Mouse (Mus musculus) ZHBTc4 (cell line): ENCODE data around the gene Brk1.

Experiments used
- DNase-seq: peaks from one replicate; pipeline ENCODE4 v3.0.0-alpha.2; 2011; ENCODE audit warnings: low read depth, low spot score

Brk1 gene

DNA sequence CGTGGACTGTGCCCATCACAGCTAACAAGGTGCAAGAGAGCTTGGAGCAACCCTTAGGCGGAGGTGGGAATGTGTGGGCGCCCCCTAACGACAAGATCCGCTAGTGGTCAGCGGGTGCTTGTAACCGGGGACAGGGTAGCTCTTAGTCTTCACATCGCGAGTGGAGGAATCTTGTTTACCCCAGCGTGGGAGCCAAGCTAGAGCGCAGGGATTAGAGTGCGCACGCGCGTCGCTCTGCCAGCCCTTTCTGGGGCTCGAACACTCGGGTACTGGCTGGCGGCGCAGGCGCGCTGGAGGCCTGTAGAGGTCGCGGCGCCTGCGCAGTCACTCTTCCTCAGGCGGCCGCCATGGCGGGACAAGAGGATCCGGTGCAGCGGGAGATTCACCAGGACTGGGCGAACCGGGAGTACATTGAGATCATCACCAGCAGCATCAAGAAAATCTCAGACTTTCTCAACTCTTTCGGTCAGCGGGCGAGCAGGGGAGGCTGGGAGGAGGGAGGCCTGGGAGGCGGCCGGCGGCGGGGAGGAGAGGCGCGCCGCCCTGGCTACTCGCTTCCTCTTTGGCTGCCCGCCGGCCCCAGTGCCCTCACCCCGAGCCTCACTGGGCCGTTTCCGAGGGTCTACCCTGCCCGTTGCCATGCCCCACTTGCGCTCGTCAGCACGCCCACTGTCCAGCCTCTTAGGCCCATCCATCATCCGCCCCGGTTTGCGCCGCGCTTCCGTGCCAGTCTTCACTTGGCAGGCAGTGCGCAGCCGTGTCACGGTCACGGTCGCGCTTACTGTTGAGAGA is at the start of gene Brk1:
TSS of gene Brk1 (plus strand) at position 341 of the 792 bp plus-strand sequence.
- DNase-seq = peak; percentile 96

- DNase-seq = no peak
These were observed 44.8 kb upstream of the Brk1 start for GRCm38 (mm10) chr6:113559736-113560135.

GRCm38 (mm10) chr6:113564557-113564956 is 40.0 kb upstream of the Brk1 start:
- no peak for DNase-seq

DNA sequence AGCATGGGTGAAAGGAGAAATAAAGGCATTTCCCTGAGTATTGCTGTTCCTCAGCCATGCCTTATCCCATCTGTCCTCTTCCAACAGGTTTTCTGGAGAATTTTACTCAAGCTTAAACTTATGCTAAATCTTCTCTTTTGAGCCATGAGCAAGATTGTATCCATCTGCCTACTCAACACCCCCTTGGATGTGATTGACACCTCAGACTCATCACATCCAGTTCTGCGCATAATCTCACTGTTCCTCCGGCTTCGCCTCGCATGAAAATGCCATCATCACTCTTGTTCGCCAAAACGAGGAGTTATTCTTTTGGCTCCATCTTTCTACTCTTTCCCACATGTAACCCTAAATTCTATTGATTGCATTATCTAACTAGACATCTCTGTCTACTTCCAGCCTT is 28.5 kb upstream of the Brk1 start:
- no peak for DNase-seq

DNA sequence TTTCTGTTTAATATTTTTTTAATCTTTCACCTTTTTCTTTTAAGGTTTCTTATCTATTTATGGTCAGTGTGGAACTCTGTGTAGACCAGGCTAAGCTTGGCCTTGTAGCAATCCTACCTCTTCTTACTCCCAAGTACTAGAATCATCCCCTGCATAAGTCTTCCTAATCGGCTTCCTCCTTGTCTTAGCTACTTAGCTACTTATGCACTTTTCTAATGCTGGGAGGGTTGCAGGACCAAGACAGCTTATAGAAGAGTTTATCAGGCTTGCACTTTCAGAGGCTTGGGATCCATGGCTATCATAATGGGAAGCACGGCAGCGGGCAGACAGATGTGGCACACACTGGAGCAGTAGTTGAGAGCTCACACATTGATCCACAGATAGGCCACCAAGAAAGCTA is 25.3 kb upstream of the Brk1 start:
- DNase-seq = no peak

GRCm38 (mm10) chr6:113583023-113583422 is 21.5 kb upstream of the Brk1 start:
- DNase-seq = no peak

GRCm38 (mm10) chr6:113585065-113585464 is 19.5 kb upstream of the Brk1 start:
- no peak for DNase-seq

DNA sequence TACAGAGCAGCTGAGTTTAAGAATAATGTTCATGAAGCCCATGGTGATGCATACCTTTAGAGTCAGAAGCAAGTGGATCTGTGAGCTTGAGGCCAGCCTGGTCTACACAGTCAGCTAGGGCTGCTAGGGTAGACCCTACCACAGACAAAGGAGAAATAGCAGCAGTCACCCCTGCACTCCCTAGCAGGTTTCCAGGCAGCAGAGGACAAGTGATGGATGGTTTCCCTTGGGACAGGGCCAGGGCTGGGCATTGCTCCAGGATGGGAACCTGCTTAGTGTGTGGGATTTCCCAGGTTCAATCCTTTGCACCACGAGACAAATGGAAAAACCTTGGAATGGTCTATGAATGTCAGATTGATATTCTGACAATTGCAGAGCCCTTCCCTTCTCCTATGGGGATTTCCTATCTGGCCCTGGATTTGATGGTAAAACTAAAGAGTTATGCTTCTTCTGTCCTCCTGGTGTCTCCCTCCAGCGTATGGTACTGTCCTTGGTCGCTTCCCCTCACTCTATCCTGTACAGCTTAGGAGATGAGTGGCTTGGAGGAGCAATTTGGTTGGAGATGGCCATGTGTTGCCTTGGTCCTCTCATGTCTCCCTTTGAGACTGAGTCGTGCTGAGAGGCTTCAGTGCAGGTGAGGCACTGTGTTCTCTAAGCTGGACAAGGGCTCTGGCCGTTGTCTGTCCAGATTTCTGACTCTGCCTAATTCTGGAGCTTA is 17.9 kb upstream of the Brk1 start:
- no peak for DNase-seq

DNA sequence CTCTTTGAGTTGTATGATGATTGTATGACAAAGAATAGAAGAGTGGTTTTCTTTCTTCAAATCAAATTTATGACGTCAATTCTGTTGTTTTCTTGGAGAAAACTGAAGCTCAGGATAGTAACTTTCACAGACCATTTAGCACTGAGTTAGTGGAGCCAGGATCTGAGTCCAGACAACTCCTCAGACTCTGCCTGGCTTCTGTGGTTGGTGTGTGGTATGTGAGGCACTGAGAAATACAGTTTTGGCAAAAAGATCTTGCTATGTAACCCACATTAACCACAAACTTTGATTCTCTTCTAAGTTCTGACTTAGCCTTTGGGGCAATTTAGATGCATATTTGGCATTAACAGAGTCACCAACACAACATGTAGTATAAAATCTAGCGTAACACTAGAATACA is 11.9 kb upstream of the Brk1 start:
- DNase-seq = no peak

DNA sequence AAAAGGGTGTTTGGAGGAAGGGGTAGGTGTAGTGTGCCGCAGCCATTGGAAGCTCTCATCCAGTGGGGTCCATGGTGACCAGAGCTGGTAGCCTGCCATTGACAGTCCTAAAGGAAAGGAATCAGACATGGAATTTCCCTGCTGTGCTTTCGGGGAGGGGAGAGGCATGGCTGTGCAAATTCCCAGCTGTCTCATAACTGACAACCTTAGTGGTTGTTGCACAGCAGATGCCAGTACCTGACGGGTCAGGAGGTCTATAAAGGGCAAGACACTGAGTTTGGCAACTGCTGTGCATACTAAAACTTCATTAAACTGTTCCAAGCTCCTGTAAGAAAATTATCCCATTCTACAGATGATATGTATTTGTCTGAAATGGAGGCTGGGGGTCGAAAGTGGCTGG is 6.6 kb upstream of the Brk1 start:
- DNase-seq = no peak

GRCm38 (mm10) chr6:113599833-113600232 is 4.7 kb upstream of the Brk1 start:
- DNase-seq = no peak

DNA sequence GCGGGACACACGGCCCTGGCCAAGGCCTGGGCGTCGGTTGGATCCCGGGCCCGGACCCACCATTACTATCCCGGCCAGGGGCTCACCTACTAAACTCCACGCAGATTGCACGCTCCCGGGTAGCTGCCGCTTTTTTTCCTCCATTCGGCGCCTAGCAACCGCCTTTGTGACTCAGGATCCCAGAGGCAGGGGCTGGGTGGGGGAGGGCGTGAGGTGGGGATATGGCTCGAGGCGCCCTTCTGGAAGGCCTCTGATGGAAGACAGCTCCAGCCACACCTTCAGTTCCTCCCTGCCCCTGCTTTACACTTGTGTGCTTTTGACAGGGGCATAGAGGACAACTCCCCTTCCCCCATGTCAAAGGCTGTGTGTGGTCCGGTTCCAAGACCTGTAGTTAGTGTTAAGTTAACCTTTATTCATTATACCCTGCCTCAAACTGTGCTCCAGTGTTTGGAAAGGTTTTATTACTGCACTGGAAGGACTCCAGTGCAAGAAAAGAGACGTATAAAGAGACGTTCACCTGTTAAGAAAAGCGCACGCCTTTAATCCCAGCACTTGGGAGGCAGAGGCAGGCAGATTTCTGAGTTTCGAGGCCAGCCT is 3.9 kb upstream of the Brk1 start, which contains the start of gene Fancd2os:
TSS of gene Fancd2os (minus strand) at position 173 of the 597 bp plus-strand sequence.
- peak; percentile 92 for DNase-seq

- DNase-seq = peak; percentile 71
These were observed 1.8 kb upstream of the Brk1 start for GRCm38 (mm10) chr6:113602821-113603220.

GRCm38 (mm10) chr6:113603993-113604392 is 579 bp upstream of the Brk1 start:
- DNase-seq = no peak

GRCm38 (mm10) chr6:113605224-113605545 is 613 bp downstream of the Brk1 start:
- DNase-seq = peak; percentile 62

GRCm38 (mm10) chr6:113608871-113609270 is 4.3 kb downstream of the Brk1 start:
- no peak for DNase-seq

GRCm38 (mm10) chr6:113609293-113609692 is 4.7 kb downstream of the Brk1 start:
- no peak for DNase-seq

- no peak for DNase-seq
These were observed 7.8 kb downstream of the Brk1 start for GRCm38 (mm10) chr6:113612258-113612969.

DNA sequence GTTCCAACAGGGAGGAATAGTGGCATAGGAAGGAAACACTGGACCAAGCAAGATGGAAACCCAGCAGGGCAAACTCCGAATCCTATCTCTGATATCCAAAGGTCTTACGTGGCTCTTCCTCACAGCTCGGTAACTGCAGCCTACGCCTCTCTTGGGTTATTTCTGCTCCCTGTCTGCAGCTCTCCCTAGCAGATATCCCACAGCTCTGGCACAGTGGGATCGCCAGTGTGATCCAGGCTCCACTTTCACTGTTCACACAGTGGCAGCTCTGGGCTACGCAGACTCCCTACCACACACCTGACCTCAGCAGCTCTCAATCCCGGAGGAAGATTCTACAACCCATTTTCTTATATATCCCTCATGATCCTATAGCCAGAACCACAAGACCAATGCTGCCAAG is 9.6 kb downstream of the Brk1 start:
- DNase-seq = no peak

- DNase-seq = no peak
These were observed 10.4 kb downstream of the Brk1 start for GRCm38 (mm10) chr6:113614997-113615396.

DNA sequence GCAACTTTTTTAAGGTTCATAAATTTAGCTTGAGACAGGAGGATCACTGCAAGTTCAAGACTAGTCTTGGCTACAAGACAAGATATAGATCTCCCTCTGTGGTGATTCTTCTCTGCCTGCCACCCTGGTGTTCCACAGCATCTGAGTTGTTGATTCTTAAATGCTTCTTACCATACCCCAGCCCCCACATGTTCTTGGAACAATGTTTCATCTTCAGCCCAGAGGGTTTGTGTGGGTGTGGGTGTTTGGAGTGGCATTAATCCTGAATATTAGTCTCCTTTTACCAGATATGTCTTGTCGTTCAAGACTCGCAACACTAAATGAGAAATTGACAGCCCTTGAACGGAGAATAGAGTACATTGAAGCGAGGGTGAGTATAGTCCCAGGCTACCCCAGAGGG is 10.9 kb downstream of the Brk1 start:
- DNase-seq = no peak

GRCm38 (mm10) chr6:113623386-113623785 is 18.8 kb downstream of the Brk1 start:
- DNase-seq = no peak
